Mouse (Mus musculus) G1E (cell line): ENCODE measurements at regions not wholly inside any gene's neighbourhood (a gene's known extent, or its start where the extent isn't known, plus 50 kb on each side); places are given as distances from the start of the nearest gene placed in this dataset.

Experiments used
- ATAC-seq: 2 replicates; pipeline ENCODE4 v1.8.0; 2016; ENCODE audit warnings: mild to moderate bottlenecking; ENCODE audit not compliant: insufficient number of reproducible peaks, poor library complexity, low FRiP score, severe bottlenecking; ENCODE audit errors: extremely low read depth
- DNase-seq: peaks from one replicate; pipeline ENCODE4 v3.0.0; 2012; ENCODE audit warnings: low spot score
- H3K27me3 ChIP-seq: 2 replicates; pipeline ENCODE4 v1.6.1; 2012; ENCODE audit warnings: mild to moderate bottlenecking, low read length, inconsistent platforms; ENCODE audit not compliant: insufficient read depth
- H3K36me3 ChIP-seq: replicated peaks from 2 replicates; pipeline ENCODE3; 2012; ENCODE audit warnings: mild to moderate bottlenecking, inconsistent platforms
- H3K4me1 ChIP-seq: 2 replicates; pipeline ENCODE4 v1.6.1; 2012; ENCODE audit warnings: low read depth, low read length, inconsistent platforms, mixed read lengths; ENCODE audit not compliant: insufficient read depth
- H3K4me3 ChIP-seq: 2 replicates; pipeline ENCODE4 v1.5.1; 2012; ENCODE audit warnings: low read depth, mild to moderate bottlenecking, inconsistent platforms, low read length, moderate library complexity, mixed read lengths
- H3K9me3 ChIP-seq: replicated peaks from 2 replicates; pipeline ENCODE4 v1.6.1; 2012; ENCODE audit warnings: inconsistent platforms
- CTCF ChIP-seq: IDR thresholded peaks from 2 replicates; pipeline ENCODE4 v1.5.1; 2012; ENCODE audit warnings: low read depth, low read length, inconsistent platforms, mixed read lengths
- GATA1 ChIP-seq: IDR thresholded peaks from 2 replicates; pipeline ENCODE4 v1.6.1; 2012; ENCODE audit warnings: borderline replicate concordance, low read length, inconsistent platforms, mixed read lengths
- GATA2 ChIP-seq: IDR thresholded peaks from 2 replicates; pipeline ENCODE4 v1.6.1; 2012; ENCODE audit warnings: low read depth, low read length, inconsistent platforms, borderline replicate concordance
- POLR2AphosphoS5 ChIP-seq: IDR thresholded peaks from 2 replicates; pipeline ENCODE4 v1.6.1; 2012; ENCODE audit warnings: low read depth, low read length, inconsistent platforms; ENCODE audit not compliant: insufficient replicate concordance
- TAL1 ChIP-seq: conservative IDR thresholded peaks from 2 replicates; pipeline ENCODE4 v1.6.1; 2012; ENCODE audit warnings: low read depth, low read length, inconsistent platforms, mixed read lengths

GRCm38 (mm10) chr5:76067881-76068280 lies 72.2 kb upstream of the Srd5a3 start:
- H3K4me1 ChIP-seq: 0 out of 2 replicates have a peak, but pooled peaks cover 3% of the 10 kb centered on the region
- TF ChIP-seq TAL1 (no peak), GATA1 (no peak), POLR2AphosphoS5 (no peak), GATA2 (no peak), CTCF (no peak)
- peaks cover 17% of the 10 kb centered on the region for H3K27me3 ChIP-seq
- H3K36me3 ChIP-seq: no peaks in the 10 kb centered on the region
- no peak overlapping the region for H3K4me3 ChIP-seq
- no peak for ATAC-seq
- DNase-seq: no peak
- no peaks in the 10 kb centered on the region for H3K9me3 ChIP-seq

- DNase-seq (no peak), ATAC-seq (no peak)
- H3K4me3 ChIP-seq: no peak overlapping the region
- H3K36me3 ChIP-seq: no peaks in the 10 kb centered on the region
- 0 out of 2 replicates have a peak, but pooled peaks cover 3% of the 10 kb centered on the region for H3K4me1 ChIP-seq
- no peaks in the 10 kb centered on the region for H3K9me3 ChIP-seq
- peaks cover 13% of the 10 kb centered on the region for H3K27me3 ChIP-seq
- TF ChIP-seq POLR2AphosphoS5: no peak
- TF ChIP-seq TAL1: no peak
- no peak for TF ChIP-seq GATA1
- no peak for TF ChIP-seq GATA2
- TF ChIP-seq CTCF: no peak
These were observed 72.8 kb upstream of the Srd5a3 start for GRCm38 (mm10) chr5:76067231-76067630.

GRCm38 (mm10) chr5:76065789-76066188 lies 74.3 kb upstream of the Srd5a3 start:
- Histone ChIP-seq H3K9me3 (no peaks in the 10 kb centered on the region), H3K4me1 (0 out of 2 replicates have a peak, but pooled peaks cover 3% of the 10 kb centered on the region), H3K27me3 (peaks cover 18% of the 10 kb centered on the region), H3K4me3 (no peak overlapping the region), H3K36me3 (no peaks in the 10 kb centered on the region)
- DNase-seq: no peak
- no peak for TF ChIP-seq GATA2
- no peak for TF ChIP-seq TAL1
- TF ChIP-seq GATA1: no peak
- no peak for TF ChIP-seq POLR2AphosphoS5
- no peak for TF ChIP-seq CTCF
- ATAC-seq: no peak

- Histone ChIP-seq H3K27me3 (peaks cover 18% of the 10 kb centered on the region), H3K4me1 (0 out of 2 replicates have a peak, but pooled peaks cover 3% of the 10 kb centered on the region), H3K4me3 (no peak overlapping the region), H3K36me3 (no peaks in the 10 kb centered on the region), H3K9me3 (no peaks in the 10 kb centered on the region)
- ATAC-seq (no peak), DNase-seq (no peak)
- no peak for TF ChIP-seq POLR2AphosphoS5
- no peak for TF ChIP-seq CTCF
- no peak for TF ChIP-seq GATA2
- no peak for TF ChIP-seq GATA1
- no peak for TF ChIP-seq TAL1
These were observed 74.8 kb upstream of the Srd5a3 start for GRCm38 (mm10) chr5:76065227-76065626.

- H3K36me3 ChIP-seq: no peaks in the 10 kb centered on the region
- DNase-seq (no peak), ATAC-seq (no peak)
- TF ChIP-seq POLR2AphosphoS5: no peak
- TF ChIP-seq GATA2: no peak
- TF ChIP-seq GATA1: no peak
- TF ChIP-seq TAL1: no peak
- TF ChIP-seq CTCF: no peak
- 0 out of 2 replicates have a peak, but pooled peaks cover 3% of the 10 kb centered on the region for H3K4me1 ChIP-seq
- H3K9me3 ChIP-seq: no peaks in the 10 kb centered on the region
- peaks cover 16% of the 10 kb centered on the region for H3K27me3 ChIP-seq
- no peak overlapping the region for H3K4me3 ChIP-seq
These were observed 75.4 kb upstream of the Srd5a3 start for GRCm38 (mm10) chr5:76064686-76065085.

GRCm38 (mm10) chr5:76063473-76063872 lies 76.6 kb upstream of the Srd5a3 start:
- Histone ChIP-seq H3K36me3 (no peaks in the 10 kb centered on the region), H3K9me3 (no peaks in the 10 kb centered on the region), H3K4me1 (0 out of 2 replicates have a peak, but pooled peaks cover 3% of the 10 kb centered on the region), H3K4me3 (no peak overlapping the region), H3K27me3 (peaks cover 22% of the 10 kb centered on the region)
- no peak for TF ChIP-seq CTCF
- no peak for TF ChIP-seq GATA1
- no peak for TF ChIP-seq GATA2
- no peak for TF ChIP-seq TAL1
- no peak for TF ChIP-seq POLR2AphosphoS5
- ATAC-seq: 0 out of 2 replicates have a peak, but pooled peaks have one; percentile 15
- no peak for DNase-seq

GRCm38 (mm10) chr5:76058011-76058410 lies 79.8 kb upstream of the Kdr start:
- DNase-seq: no peak
- no peak for ATAC-seq
- no peaks in the 10 kb centered on the region for H3K36me3 ChIP-seq
- no peaks in the 10 kb centered on the region for H3K4me1 ChIP-seq
- TF ChIP-seq GATA2: no peak
- TF ChIP-seq GATA1: no peak
- TF ChIP-seq CTCF: no peak
- no peak overlapping the region for H3K4me3 ChIP-seq
- peaks cover 20% of the 10 kb centered on the region for H3K27me3 ChIP-seq
- H3K9me3 ChIP-seq: no peaks in the 10 kb centered on the region
